Mouse (Mus musculus) layer of hippocampus, postnatal 10 days (tissue): ENCODE data around the gene Ano6. TPM values are rescaled to one million over a fixed set of nuclear protein-coding genes. Genes with fewer than 3 reads are reported as not detected.

Source experiments
- DNase-seq, 2 experiments: peaks; one replicate each; pipeline ENCODE4 v3.0.0; 2021; ENCODE audit warnings: low spot score in 2 of 2
- total RNA-seq, 2 experiments: library from RNA; stranded (reverse); gene quantifications; 2 replicates each; pipeline ENCODE4 v1.2.3; 2021

Ano6 gene
- total RNA-seq, 2 experiments from 2014 or later, result 26.7 to 27.7 TPM

DNA sequence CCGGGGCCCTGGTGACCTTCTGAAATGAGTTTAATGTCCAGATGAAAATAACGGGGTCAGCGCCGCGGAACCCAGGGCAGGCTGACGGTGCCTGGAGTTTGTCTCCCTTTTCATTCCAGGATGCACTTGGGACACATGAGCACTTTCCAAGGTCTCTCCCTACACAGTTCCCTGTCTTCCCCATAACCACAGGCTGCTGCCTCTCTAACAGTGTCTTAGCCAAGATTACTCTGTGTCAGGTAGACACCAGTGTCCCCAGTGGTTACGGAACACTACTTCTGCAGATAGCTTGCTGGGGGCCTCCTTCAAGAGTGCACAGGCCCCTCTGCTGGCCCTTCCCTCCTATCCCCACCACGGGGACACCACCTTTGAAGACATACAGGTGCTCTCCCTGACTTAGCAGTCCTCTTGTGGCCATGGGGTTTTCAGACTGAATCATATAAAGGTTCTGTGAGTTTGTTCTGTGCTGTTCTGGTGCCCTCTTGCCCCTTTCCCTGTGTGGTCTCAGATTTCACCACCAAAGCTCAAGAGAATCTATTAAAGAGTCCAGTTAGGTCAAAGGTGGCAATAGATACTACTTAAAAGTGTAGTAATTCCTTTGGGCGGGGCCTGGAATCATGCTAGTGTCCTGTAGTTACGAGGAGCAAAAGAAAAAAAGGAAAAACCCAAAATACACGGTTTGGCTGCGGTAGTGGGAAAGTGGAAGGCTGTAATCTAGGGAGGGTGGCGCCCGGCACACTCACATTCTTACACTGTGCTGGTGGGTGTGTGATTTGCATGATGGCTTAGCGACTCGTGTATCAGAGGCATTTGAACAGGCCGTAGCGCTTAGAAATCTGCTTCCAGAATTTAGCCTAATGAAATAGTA lies 95.5 kb downstream of the Ano6 start:
- no peak for DNase-seq

DNA sequence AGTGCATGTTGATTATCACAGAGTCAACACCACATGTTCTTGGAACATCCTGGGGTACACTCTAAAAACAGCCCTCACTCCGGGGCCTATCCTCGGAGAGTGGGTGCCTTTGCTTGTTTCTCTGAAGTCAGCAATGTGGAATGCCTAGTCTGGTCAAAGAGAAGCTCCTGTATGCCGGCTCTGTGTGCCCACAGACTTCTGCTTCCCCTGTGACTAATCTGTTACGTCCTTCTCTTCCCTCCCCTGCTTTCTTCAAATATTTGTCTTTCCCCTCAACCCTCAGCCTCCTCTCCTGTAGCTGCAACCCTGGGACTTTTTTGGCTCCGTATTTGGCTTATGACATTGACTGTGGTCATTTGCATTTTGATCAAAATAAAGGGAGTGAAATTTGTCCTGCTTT lies 96.7 kb downstream of the Ano6 start:
- no peak for DNase-seq

DNA sequence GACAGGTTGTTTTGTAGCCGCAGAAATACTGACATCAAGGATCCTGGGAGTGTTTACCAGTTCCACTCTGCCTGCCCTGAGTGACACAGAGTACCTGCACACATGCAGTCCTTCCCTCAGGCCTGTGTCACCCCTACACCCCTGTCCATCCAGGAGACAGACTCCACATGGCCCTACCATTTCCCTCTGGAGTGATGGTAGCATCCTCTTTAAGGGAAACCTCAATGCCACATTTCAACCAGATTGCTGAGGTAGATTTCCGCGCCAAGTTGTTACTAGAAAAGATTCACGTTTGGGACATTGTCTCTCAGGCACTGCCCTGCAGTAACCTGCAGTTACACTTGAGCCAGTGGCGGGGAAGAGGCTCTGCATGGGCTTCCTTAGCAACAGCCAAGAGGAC lies 97.9 kb downstream of the Ano6 start:
- no peak for DNase-seq

GRCm38 (mm10) chr15:95890368-95890767 lies 99.7 kb downstream of the Ano6 start:
- no peak for DNase-seq

DNA sequence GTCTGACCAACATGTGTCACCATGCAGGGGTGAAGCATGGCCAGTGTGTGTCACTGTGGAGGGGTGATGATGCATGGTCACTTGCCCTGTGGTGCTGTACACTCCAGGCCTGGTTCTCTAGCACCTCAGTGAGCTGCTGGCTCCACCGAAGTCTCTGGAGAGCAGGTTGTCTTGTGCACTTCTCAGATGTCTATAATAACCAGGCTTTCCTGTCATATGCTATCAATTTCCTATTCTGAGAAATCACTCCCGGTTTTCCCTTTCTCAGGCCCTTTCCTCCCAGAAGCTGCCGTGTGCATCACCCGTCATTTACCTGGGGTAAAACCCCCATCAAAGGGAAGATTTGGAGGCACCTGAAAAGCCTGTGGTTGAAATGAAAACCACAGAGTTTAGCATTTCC lies 101.5 kb downstream of the Ano6 start:
- no peak for DNase-seq

DNA sequence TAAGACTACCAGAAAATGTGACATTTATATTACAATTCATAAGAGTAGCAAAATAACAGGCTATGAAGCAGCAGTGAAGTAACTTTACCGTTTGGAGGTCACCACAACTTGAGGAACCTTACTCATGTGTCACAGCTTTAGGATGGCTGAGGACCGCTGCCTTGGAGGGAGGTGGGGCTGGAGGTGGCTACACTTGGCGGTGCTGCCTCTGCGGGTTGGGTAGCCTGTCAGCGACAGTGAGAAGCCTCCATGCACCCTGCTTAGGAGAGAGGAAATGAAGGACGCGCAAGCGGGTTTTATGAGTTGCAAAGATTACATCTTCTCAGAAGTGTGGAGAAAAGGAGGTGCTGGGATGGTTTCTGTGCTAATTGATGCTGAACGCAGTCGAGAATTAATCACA lies 102.3 kb downstream of the Ano6 start:
- DNase-seq, result no peak

GRCm38 (mm10) chr15:95895699-95896098 lies 105.1 kb downstream of the Ano6 start:
- DNase-seq, result no peak

DNA sequence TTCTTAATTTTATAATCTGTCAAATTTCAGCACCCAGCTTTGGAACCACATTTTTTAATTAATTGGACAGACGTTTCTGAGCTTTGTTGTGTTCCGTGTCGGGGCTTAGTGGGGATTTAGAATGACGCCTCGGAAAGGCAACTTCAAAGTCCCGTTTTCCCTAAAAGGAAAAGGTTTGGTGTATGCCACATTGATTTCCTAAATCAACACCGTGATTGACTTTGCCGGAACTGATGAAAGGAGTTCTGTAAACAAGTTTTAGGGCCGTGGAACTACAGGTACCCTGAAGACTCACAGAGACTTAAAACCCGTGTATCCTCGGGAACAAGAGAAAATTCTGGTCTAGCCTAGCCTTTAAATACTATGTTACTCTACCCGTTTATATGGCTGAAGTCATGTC lies 107.0 kb downstream of the Ano6 start:
- no peak for DNase-seq

GRCm38 (mm10) chr15:95898438-95898837 lies 107.8 kb downstream of the Ano6 start:
- DNase-seq, result no peak

DNA sequence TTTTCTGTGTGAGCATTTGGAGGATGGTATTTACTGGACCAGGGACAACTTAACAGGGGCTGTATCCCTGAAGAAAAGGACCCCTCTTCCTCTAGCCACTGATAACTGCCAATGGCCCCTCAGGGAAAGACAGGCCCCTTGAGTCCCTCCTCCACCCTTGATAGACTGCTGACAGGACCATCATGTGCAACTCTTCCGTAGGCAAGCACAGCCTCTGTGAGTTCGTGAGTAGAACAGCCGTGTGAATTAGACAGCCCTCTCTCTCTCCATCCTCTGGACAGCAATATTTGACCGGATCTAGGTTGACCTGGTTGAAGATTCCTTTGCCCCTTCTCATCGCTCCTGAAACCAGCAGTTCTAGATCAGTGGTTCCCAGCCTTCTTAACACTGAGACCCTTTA lies 111.8 kb downstream of the Ano6 start:
- no peak for DNase-seq

GRCm38 (mm10) chr15:95904247-95904646 lies 113.6 kb downstream of the Ano6 start:
- DNase-seq, result no peak

DNA sequence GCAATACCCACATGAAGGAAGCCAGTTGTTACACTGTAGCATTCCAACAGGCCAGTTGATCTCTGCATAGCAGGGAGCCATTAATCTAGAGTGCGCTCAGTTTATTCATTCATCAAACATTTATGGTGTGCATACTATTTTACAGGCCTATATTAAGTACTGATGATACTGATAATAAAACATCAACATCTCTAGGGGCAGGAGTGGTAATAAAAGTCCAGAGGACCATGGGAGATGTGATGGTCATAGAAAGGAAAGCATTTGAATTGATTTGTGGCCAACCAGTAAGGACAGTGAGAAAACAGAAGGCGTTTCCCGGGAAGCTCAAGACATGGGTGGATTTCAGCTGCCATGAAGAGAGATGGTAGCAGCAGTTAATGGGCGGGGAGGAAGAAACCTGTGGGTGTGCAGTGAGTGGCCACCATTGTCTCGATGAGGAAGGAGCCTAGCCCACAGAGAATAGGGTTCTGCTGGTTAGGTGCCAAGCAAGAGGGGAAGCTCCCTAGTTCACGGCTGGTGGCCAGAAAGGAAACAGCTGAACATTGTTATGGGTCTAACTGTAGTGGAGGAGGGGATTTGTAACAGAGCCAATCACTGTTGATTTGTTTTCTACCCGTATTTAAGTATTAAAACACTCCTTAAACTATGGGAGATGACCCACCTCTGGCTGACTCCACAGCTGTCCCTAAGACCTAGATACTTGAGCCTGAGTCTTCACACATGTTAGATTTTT lies 115.5 kb downstream of the Ano6 start:
- no peak for DNase-seq

- DNase-seq, result no peak
Measured at GRCm38 (mm10) chr15:95906891-95907290, 116.2 kb downstream of the Ano6 start.

DNA sequence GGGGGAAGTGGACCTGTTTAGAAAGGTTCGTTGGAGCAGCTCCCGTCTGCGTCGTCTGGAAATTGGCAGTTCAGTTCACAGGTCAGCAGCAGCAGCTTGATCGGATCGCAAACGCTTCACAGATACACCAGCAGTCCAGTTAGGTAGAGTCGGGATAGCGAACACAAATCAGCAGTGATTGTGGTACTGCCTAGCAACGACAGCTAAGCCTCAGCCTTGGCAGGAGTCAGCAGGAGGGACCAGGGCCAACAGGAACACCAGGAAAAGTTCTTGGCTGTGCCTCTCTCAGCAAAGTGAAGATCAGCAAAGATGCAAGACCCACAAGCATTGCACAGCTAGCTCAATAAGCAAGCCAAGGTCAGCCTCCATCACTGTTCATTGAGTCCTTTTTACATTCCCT lies 116.7 kb downstream of the Ano6 start:
- peak; percentile 65 to 68 for DNase-seq

- no peak for DNase-seq
Measured at GRCm38 (mm10) chr15:95907909-95908308, 117.3 kb downstream of the Ano6 start.

- DNase-seq, result no peak
Measured at GRCm38 (mm10) chr15:95910099-95910780, 119.6 kb downstream of the Ano6 start.

DNA sequence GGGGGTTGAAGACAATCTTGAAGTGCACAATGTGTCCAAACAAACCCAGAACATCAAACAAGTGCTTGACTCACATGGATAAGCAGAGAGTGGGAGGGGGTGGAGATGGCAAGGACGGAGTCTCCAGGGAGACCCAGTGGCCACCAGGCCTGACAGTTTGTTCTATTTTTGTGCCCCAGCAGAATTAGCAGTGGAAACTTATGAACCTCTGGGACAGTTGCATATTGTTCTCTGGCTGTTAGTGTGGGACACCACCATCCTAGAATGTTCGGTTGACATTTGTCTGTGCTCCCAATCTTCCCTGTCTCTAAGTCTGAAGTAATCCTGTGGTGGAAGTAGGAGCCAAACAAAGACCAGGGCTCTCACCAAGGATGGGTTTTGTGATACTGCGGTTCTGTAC lies 124.3 kb downstream of the Ano6 start:
- DNase-seq, result no peak

- no peak for DNase-seq
Measured at GRCm38 (mm10) chr15:95915477-95915876, 124.8 kb downstream of the Ano6 start.

- no peak for DNase-seq
Measured at GRCm38 (mm10) chr15:95917330-95917729, 126.7 kb downstream of the Ano6 start.

- no peak for DNase-seq
Measured at GRCm38 (mm10) chr15:95920047-95920446, 129.4 kb downstream of the Ano6 start.

GRCm38 (mm10) chr15:95921072-95921471 lies 130.4 kb downstream of the Ano6 start:
- DNase-seq, result no peak

GRCm38 (mm10) chr15:95921639-95922038 lies 131.0 kb downstream of the Ano6 start:
- no peak for DNase-seq
